Mouse (Mus musculus) liver, embryonic 15.5 days (tissue): ENCODE measurements around the gene Map3k3. TPM values are rescaled to one million over a fixed set of nuclear protein-coding genes. Genes with fewer than 3 reads are reported as not detected.
"Not testable (repeated sequence)": the region's sequence is repeated elsewhere in the genome, so short reads cannot be mapped to it uniquely, and the experiment has no call there.

Experiments
- ATAC-seq: fragments of 200-750 bp; cut with Nextera tagmentation; 2 replicates; pipeline ENCODE4 v1.8.0; 2017; ENCODE audit warnings: moderate number of reproducible peaks, mild to moderate bottlenecking, moderate library complexity; ENCODE audit not compliant: insufficient read depth
- H3K27ac ChIP-seq: fragments of 300-500 bp; sonication (generic); replicated peaks from 2 replicates; pipeline ENCODE4 v1.5.1; 2015; ENCODE audit warnings: mild to moderate bottlenecking, inconsistent platforms
- H3K27me3 ChIP-seq: fragments of 300-500 bp; sonication (generic); 2 replicates; pipeline ENCODE4 v1.6.1; 2015; ENCODE audit warnings: mild to moderate bottlenecking, inconsistent platforms
- H3K36me3 ChIP-seq: fragments of 300-500 bp; sonication (generic); replicated peaks from 2 replicates; pipeline ENCODE4 v1.6.1; 2015; ENCODE audit warnings: moderate library complexity, mild to moderate bottlenecking, inconsistent platforms
- H3K4me1 ChIP-seq: fragments of 300-500 bp; sonication (generic); replicated peaks from 2 replicates; pipeline ENCODE4 v1.6.1; 2015; ENCODE audit warnings: inconsistent platforms
- H3K4me2 ChIP-seq: fragments of 300-500 bp; sonication (generic); 2 replicates; pipeline ENCODE4 v1.6.1; 2015; ENCODE audit warnings: moderate library complexity, mild to moderate bottlenecking, inconsistent platforms
- H3K4me3 ChIP-seq: fragments of 300-500 bp; sonication (generic); replicated peaks from 2 replicates; pipeline ENCODE4 v1.5.1; 2015; ENCODE audit warnings: mild to moderate bottlenecking, inconsistent platforms
- H3K9ac ChIP-seq: fragments of 300-500 bp; sonication (generic); 2 replicates; pipeline ENCODE4 v1.6.1; 2015; ENCODE audit warnings: moderate library complexity, mild to moderate bottlenecking, inconsistent platforms
- H3K9me3 ChIP-seq: fragments of 300-500 bp; sonication (generic); replicated peaks from 2 replicates; pipeline ENCODE4 v1.6.1; 2016; ENCODE audit warnings: inconsistent platforms
- WGBS: fragments of 180-500 bp; shearing (Covaris S2); methylation state at CpG from one replicate; pipeline ENCODE4 v1.1.7; 2015; ENCODE audit warnings: mixed read lengths; ENCODE audit not compliant: insufficient replicate concordance; 5-methylcytosine and 5-hydroxymethylcytosine counted together
- polyA plus RNA-seq: library from polyadenylated mRNA; unstranded; fragments of >200 nt; fragmentation: Nextera tagmentation; extraction: Ambion mirVana; gene quantifications from 2 replicates; pipeline ENCODE4 v1.2.1, GENCODE M21; 2015

Gene Map3k3
- polyA plus RNA-seq, 1 experiment from 2014 or later = 5.2 TPM

DNA sequence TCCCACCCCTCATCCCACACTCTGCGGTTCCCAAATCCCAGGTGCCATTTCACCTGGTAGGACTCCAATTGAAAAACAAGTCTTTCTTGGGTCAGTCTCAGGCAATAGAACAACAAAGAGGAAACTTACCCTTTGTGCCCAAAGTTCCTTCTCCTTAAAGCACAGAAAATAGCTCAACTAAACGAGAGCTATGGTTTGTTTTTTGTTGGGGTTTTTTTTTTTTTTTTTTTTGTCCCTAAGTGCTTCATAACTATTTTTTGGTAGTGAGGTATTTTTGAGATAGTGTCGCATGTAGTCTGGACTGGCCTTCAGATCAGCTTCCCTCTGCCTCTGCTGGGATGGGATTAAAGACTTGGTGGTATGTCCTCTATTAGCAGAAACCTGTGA lies 109.7 kb downstream of the Map3k3 start:
- H3K36me3 ChIP-seq = peaks cover 27% of the 10 kb centered on the region
- peaks cover 49% of the 10 kb centered on the region for H3K4me1 ChIP-seq
- peak overlapping the region; percentile 74 for H3K4me2 ChIP-seq
- H3K9me3 ChIP-seq = no peaks in the 10 kb centered on the region
- 24% methylated on average over 3 of the region's 3 CpGs for WGBS
- no peaks in the 10 kb centered on the region for H3K27me3 ChIP-seq
- no peak for ATAC-seq
- peak overlapping the region; percentile 66 for H3K9ac ChIP-seq
- peak overlapping the region; percentile 74 for H3K4me3 ChIP-seq
- H3K27ac ChIP-seq = peak overlapping the region; percentile 91

DNA sequence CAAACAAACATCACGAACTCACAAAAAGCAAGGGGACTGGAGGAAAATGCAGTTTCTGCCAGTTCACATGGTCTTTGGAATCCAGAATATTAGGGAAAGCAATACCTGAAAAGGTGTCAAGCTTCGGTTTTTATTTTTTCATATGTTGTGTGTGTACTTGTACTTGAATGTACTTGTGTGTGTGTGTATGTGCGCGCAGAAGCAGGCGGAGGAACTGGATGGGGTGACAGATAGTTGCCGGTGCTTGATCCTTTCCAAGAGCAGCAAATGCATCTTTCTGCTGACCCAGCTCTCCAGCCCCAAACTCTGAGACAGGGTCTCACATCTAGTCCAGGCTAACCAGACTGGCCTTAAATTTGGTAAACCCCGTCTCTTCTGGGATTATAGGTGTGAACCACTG lies 110.5 kb downstream of the Map3k3 start:
- no peak for ATAC-seq
- Histone ChIP-seq H3K4me1 (peaks cover 49% of the 10 kb centered on the region), H3K27ac (peak overlapping the region; percentile 11; the same call in 1 of the 2 replicates), H3K36me3 (peaks cover 32% of the 10 kb centered on the region), H3K27me3 (no peaks in the 10 kb centered on the region), H3K9ac (no peak overlapping the region), H3K4me3 (no peak overlapping the region), H3K4me2 (no peak overlapping the region), H3K9me3 (no peaks in the 10 kb centered on the region)
- WGBS = 82% methylated on average over 7 of the region's 7 CpGs

DNA sequence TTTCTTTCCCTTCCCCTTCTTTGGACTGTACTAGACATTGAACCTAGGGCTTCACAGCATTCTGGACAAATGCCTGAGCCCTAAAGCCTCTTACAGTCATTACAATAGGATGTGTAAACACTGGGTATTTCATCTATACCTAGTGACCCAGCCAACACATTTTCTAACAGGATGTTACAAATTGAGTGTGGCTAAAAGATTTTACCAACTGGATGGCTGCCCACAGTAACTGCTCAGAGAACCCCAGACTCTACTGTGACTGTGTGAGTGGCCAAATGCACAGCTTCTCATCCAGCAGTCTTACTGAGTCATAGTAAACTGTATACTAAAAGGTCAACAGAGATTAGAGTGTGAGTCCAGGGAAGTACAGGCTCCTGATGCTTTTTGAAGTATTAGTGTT lies 110.9 kb downstream of the Map3k3 start:
- Histone ChIP-seq H3K9me3 (no peaks in the 10 kb centered on the region), H3K27me3 (no peaks in the 10 kb centered on the region), H3K4me2 (no peak overlapping the region), H3K36me3 (peaks cover 34% of the 10 kb centered on the region), H3K4me1 (peaks cover 49% of the 10 kb centered on the region), H3K9ac (no peak overlapping the region), H3K27ac (no peak overlapping the region), H3K4me3 (no peak overlapping the region)
- no peak for ATAC-seq

DNA sequence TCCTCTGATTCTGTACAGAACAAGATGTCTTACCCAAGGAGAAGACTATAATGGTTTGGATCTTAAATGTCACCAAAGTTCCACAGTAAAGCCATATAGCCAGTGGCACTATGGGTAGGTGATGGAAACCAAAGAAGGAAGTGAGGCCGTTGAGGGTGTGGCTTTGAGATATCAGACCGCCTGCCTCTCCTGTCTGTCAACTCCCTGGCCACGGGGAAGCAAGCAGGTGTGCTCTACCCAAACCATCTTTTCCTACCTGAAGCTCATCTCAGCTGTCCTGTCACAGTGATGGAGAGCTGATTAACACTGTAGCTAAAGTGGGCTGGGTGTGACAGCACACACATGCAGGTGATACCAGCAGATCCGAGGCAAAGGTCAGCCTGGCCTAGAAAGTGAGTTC lies 113.9 kb downstream of the Map3k3 start:
- 29% methylated on average over 4 of the region's 4 CpGs for WGBS
- Histone ChIP-seq H3K27me3 (no peaks in the 10 kb centered on the region), H3K9me3 (no peaks in the 10 kb centered on the region), H3K4me1 (peaks cover 45% of the 10 kb centered on the region), H3K27ac (0 out of 2 replicates have a peak overlapping the region, but pooled peaks have one; percentile 3), H3K4me2 (no peak overlapping the region), H3K4me3 (no peak overlapping the region), H3K9ac (no peak overlapping the region), H3K36me3 (peaks cover 61% of the 10 kb centered on the region)
- no peak for ATAC-seq

DNA sequence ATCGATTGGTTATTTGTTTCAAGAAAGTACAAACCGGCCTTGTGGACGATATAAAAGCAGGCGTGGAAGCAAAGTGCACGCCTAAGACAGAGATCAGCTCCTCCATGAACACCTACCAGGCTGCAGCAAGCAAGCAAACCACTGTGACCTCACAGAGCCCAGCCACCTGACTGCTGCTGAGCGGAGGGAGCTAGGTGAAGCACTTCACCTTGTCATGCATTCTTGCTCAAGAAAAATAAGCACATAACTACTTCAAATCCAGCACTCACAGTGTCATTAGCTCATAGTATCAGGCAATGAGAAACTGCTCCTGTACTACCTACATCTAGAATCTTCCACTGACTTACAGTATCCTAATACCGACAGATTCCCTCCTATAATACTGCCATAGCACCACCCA lies 115.6 kb downstream of the Map3k3 start:
- not testable (repeated sequence) for H3K4me2 ChIP-seq

DNA sequence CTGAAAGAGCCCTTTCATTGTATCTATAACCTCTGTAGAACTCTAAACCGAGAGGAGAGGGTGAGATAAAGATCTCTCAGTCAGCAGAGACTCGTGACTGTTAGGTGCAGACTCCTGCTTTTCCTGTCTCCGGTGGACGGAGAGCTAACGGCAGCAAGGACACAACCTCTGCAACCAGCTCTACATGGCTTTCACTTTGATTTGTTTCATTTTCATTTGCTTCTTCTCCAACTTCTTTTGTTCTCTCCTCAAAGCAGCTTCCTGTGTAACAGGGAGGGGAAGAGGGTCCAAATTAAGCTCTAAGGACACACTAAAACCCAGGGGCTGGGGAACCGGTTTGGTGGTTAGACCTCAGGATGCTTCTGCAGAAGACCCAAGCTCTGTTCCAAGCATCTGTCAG lies 116.3 kb downstream of the Map3k3 start:
- Histone ChIP-seq H3K9me3 (no peaks in the 10 kb centered on the region), H3K27ac (no peak overlapping the region; the same call in 1 of the 2 replicates), H3K4me1 (peaks cover 27% of the 10 kb centered on the region), H3K4me2 (no peak overlapping the region), H3K4me3 (no peak overlapping the region), H3K9ac (no peak overlapping the region), H3K27me3 (no peaks in the 10 kb centered on the region), H3K36me3 (peaks cover 83% of the 10 kb centered on the region)
- ATAC-seq = no peak
- 47% methylated on average over 6 of the region's 6 CpGs for whole genome bisulfite sequencing

More for the DNA sequence above, 115.6 kb downstream of the Map3k3 start:
- H3K27ac ChIP-seq, H3K27me3 ChIP-seq, H3K9me3 ChIP-seq, ATAC-seq, H3K4me3 ChIP-seq, H3K9ac ChIP-seq: not testable (repeated sequence)
- 80% methylated on average over 7 of the region's 7 CpGs for WGBS
- Histone ChIP-seq H3K4me1 (peaks cover 31% of the 10 kb centered on the region), H3K36me3 (peaks cover 76% of the 10 kb centered on the region)

DNA sequence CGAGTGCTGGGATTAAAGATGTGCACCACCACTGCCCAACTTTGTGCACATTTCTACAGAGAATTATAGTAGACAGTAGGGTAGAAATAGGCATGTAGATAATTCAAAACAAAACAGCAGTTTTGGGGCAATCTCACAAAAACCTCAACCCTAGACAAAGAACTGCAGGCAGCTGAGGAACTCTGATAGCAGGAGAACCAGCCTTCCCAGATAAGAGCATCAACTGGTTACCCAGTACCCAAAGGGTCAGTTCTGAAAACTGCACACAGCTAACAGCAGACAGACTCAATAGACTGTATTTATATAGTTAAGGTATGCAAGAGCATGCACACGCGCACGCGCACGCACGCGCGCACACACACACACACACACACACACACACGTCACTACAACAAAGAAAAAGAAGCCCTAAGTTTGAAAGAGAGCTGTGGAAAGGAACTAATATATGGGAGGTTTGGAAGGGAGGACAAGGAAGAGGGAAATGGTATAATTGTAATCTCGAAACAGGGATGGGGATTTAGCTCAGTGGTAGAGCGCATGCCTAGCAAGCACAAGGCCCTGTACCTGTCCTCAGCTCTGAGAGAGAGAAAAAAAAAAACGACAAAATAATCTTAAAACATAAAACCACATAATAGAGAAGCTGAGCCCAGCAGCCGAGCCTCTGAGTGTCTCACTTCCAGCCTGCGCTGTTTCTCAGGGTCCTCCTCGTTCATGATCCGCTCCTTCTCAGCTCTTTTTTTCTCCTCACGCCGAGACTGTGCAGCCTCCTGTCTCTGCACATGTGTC lies 117.1 kb downstream of the Map3k3 start:
- Histone ChIP-seq H3K27ac (no peak overlapping the region), H3K4me3 (no peak overlapping the region), H3K9me3 (no peaks in the 10 kb centered on the region), H3K4me1 (peaks cover 27% of the 10 kb centered on the region), H3K36me3 (peaks cover 88% of the 10 kb centered on the region), H3K4me2 (no peak overlapping the region), H3K9ac (no peak overlapping the region), H3K27me3 (no peaks in the 10 kb centered on the region)
- 61% methylated on average over 19 of the region's 19 CpGs for WGBS
- ATAC-seq = peak; percentile 43

DNA sequence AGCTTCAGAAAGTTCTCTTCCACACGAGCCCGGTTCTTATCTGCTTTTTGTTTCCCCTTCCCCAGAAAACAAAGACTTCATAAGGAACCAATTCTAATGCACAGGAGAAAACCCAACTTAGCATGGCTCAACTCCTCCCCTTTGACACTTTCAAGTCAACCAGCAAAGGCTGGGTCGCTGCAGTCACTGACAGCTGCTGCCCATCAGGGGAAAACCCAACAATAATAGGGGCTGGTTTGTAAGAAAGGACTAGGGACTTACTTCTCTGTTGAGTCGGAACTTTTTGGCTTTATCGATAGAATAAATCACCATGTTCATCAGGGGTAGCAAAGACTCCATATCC lies 117.7 kb downstream of the Map3k3 start, which contains the start of gene Strada:
Gene Strada (minus strand): TSS at position 46 of the 343 bp plus-strand sequence.
- WGBS = 47% methylated on average over 5 of the region's 5 CpGs
- no peaks in the 10 kb centered on the region for H3K9me3 ChIP-seq
- H3K27ac ChIP-seq = peak within 1 kb of the TSS; percentile 8; the same call in 1 of the 2 replicates
- H3K4me3 ChIP-seq = no peak within 1 kb of the TSS
- H3K4me1 ChIP-seq = peaks cover 27% of the 10 kb centered on the region
- no peak for ATAC-seq
- H3K9ac ChIP-seq = no peak within 1 kb of the TSS
- peaks cover 88% of the 10 kb centered on the region for H3K36me3 ChIP-seq
- H3K27me3 ChIP-seq = no peaks in the 10 kb centered on the region
- H3K4me2 ChIP-seq = no peak within 1 kb of the TSS

Other genes starting within 250 kb of the Map3k3 start
- gene Cyb561, start 131.3 kb upstream of the Map3k3 start, polyA plus RNA-seq = 1.5 and 1.6 TPM in 2 replicates
- gene Ace, start 116.7 kb upstream of the Map3k3 start, polyA plus RNA-seq = 0.05 and 0.10 TPM in 2 replicates
- not detected in 2 replicates for gene Ace3, start 89.9 kb upstream of the Map3k3 start, polyA plus RNA-seq
- gene Kcnh6, start 76.5 kb upstream of the Map3k3 start, polyA plus RNA-seq = 0.05 and 0.07 TPM in 2 replicates
- 26.6 and 29.6 TPM in 2 replicates for gene Dcaf7, start 47.7 kb upstream of the Map3k3 start, polyA plus RNA-seq
- 6.1 and 6.4 TPM in 2 replicates for gene Taco1, start 18.6 kb upstream of the Map3k3 start, polyA plus RNA-seq
- not detected in 2 replicates for gene Gm10840, start 76.2 kb downstream of the Map3k3 start, polyA plus RNA-seq
- 82.2 and 82.7 TPM in 2 replicates for gene Limd2, start 76.2 kb downstream of the Map3k3 start, polyA plus RNA-seq
- gene Strada, start 117.6 kb downstream of the Map3k3 start, polyA plus RNA-seq = 7.8 and 7.9 TPM in 2 replicates
- 36.4 and 37.3 TPM in 2 replicates for gene Ccdc47, start 131.7 kb downstream of the Map3k3 start, polyA plus RNA-seq
- gene Ddx42, start 132.3 kb downstream of the Map3k3 start, polyA plus RNA-seq = 21.3 and 22.4 TPM in 2 replicates
- gene Ftsj3, start 171.5 kb downstream of the Map3k3 start, polyA plus RNA-seq = 30.2 and 30.4 TPM in 2 replicates
- 128 and 131 TPM in 2 replicates for gene Psmc5, start 171.5 kb downstream of the Map3k3 start, polyA plus RNA-seq
- gene Smarcd2, start 188.4 kb downstream of the Map3k3 start, polyA plus RNA-seq = 26.7 and 26.8 TPM in 2 replicates
- 0.09 and 0.12 TPM in 2 replicates for gene Tcam1, start 192.1 kb downstream of the Map3k3 start, polyA plus RNA-seq
- gene Gh, start 217.3 kb downstream of the Map3k3 start, polyA plus RNA-seq = not detected in 2 replicates
- 7.7 and 9.9 TPM in 2 replicates for gene Cd79b, start 230.1 kb downstream of the Map3k3 start, polyA plus RNA-seq